Mouse (Mus musculus): ENCODE results near the gene Cacna1s.

- TF ChIP-seq USF1 (IDR thresholded peaks at IDR 0.05; ENCODE audit: low read depth) (no peak), CTCF (IDR thresholded peaks at IDR 0.05; ENCODE audit: control insufficient read depth, insufficient read depth, insufficient read length) (no peak), MAX (IDR thresholded peaks at IDR 0.05) (no peak), MYOG (IDR thresholded peaks at IDR 0.05; ENCODE audit: control insufficient read depth, extremely low read depth, insufficient read length) (no peak), FOSL1 (IDR thresholded peaks at IDR 0.05; ENCODE audit: insufficient read depth, low read length, poor library complexity, severe bottlenecking) (no peak), CEBPB (IDR thresholded peaks at IDR 0.05; ENCODE audit: low read depth) (no peak)
Observed at GRCm38 (mm10) chr1:136122030-136122429, 69.5 kb downstream of the Cacna1s start.
